Mouse (Mus musculus) embryo, embryonic 9.5 days (tissue): ENCODE results near the gene Wdtc1.

Experiments
- DNase-seq: peaks from one replicate; pipeline ENCODE4 v3.0.0-alpha.2; 2017; ENCODE audit errors: extremely low spot score

Gene Wdtc1

GRCm38 (mm10) chr4:133375812-133376577, 22.7 kb upstream of the Wdtc1 start:
- DNase-seq, result no peak

- no peak for DNase-seq
Observed at GRCm38 (mm10) chr4:133374011-133374410, 20.7 kb upstream of the Wdtc1 start.

- DNase-seq, result no peak
Observed at GRCm38 (mm10) chr4:133372278-133372665, 19.0 kb upstream of the Wdtc1 start.

- DNase-seq, result no peak
Observed at GRCm38 (mm10) chr4:133371621-133372277, 18.5 kb upstream of the Wdtc1 start.

- peak; percentile 14 for DNase-seq
Observed at GRCm38 (mm10) chr4:133370298-133371274, 17.3 kb upstream of the Wdtc1 start.

GRCm38 (mm10) chr4:133369553-133370297, 16.4 kb upstream of the Wdtc1 start, which contains the start of gene Slc9a1:
Gene Slc9a1, plus strand, starts transcription at chr4:133369706.
- peak; percentile 90 for DNase-seq

- no peak for DNase-seq
Observed at GRCm38 (mm10) chr4:133354641-133355040, 1.4 kb upstream of the Wdtc1 start.

- no peak for DNase-seq
Observed at GRCm38 (mm10) chr4:133352797-133353196, 484 bp downstream of the Wdtc1 start.

- no peak for DNase-seq
Observed at GRCm38 (mm10) chr4:133348051-133348775, 5.1 kb downstream of the Wdtc1 start.

- no peak for DNase-seq
Observed at GRCm38 (mm10) chr4:133347624-133348023, 5.7 kb downstream of the Wdtc1 start.

GRCm38 (mm10) chr4:133346577-133346976, 6.7 kb downstream of the Wdtc1 start:
- no peak for DNase-seq

GRCm38 (mm10) chr4:133345702-133346101, 7.6 kb downstream of the Wdtc1 start:
- DNase-seq, result no peak

- peak; percentile 41 for DNase-seq
Observed at GRCm38 (mm10) chr4:133344112-133344511, 9.2 kb downstream of the Wdtc1 start.

GRCm38 (mm10) chr4:133340217-133340616, 13.1 kb downstream of the Wdtc1 start:
- DNase-seq, result no peak

GRCm38 (mm10) chr4:133339148-133339749, 14.0 kb downstream of the Wdtc1 start:
- DNase-seq, result peak; percentile 98

GRCm38 (mm10) chr4:133338521-133339095, 14.7 kb downstream of the Wdtc1 start:
- DNase-seq, result no peak

- no peak for DNase-seq
Observed at GRCm38 (mm10) chr4:133337833-133338520, 15.3 kb downstream of the Wdtc1 start.

GRCm38 (mm10) chr4:133333306-133333705, 20.0 kb downstream of the Wdtc1 start:
- no peak for DNase-seq

GRCm38 (mm10) chr4:133330296-133330695, 23.0 kb downstream of the Wdtc1 start:
- no peak for DNase-seq
